Mouse (Mus musculus) hindbrain, embryonic 14.5 days (tissue): ENCODE measurements around the gene Tmtc1. TPM values are rescaled to one million over a fixed set of nuclear protein-coding genes. Genes with fewer than 3 reads are reported as not detected.
A peak's percentile ranks its signal among the peaks of the same experiment; 100 is the strongest.

Source experiments
- ATAC-seq: fragments of 200-750 bp; cut with Nextera tagmentation; 2 replicates; pipeline ENCODE4 v1.8.0; 2017; ENCODE audit warnings: moderate number of reproducible peaks, mild to moderate bottlenecking, moderate TSS enrichment, moderate library complexity; ENCODE audit not compliant: low FRiP score
- DNase-seq: peaks from one replicate; pipeline ENCODE4 v3.0.0-alpha.2; 2015; ENCODE audit warnings: low spot score
- H3K27ac ChIP-seq: fragments of 300-500 bp; sonication (generic); 2 replicates; pipeline ENCODE4 v1.5.1; 2014; ENCODE audit warnings: mild to moderate bottlenecking, moderate library complexity
- H3K27me3 ChIP-seq: fragments of 300-500 bp; sonication (generic); 2 replicates; pipeline ENCODE4 v1.6.1; 2014; ENCODE audit warnings: mild to moderate bottlenecking, low read length, mixed read lengths; ENCODE audit not compliant: control insufficient read depth, insufficient read depth
- H3K36me3 ChIP-seq: fragments of 300-500 bp; sonication (generic); replicated peaks from 2 replicates; pipeline ENCODE4 v1.6.1; 2014; ENCODE audit not compliant: control insufficient read depth, insufficient read depth
- H3K4me1 ChIP-seq: fragments of 300-500 bp; sonication (generic); replicated peaks from 2 replicates; pipeline ENCODE4 v1.6.1; 2014; ENCODE audit warnings: antibody characterized with exemption, low read length, mixed read lengths; ENCODE audit not compliant: control insufficient read depth, insufficient read depth
- H3K4me2 ChIP-seq: fragments of 300-500 bp; sonication (generic); replicated peaks from 2 replicates; pipeline ENCODE4 v1.6.1; 2014; ENCODE audit warnings: mild to moderate bottlenecking, moderate library complexity
- H3K4me3 ChIP-seq: fragments of 300-500 bp; sonication (generic); replicated peaks from 2 replicates; pipeline ENCODE4 v1.5.1; 2014; ENCODE audit warnings: mild to moderate bottlenecking, low read length
- H3K9ac ChIP-seq: fragments of 300-500 bp; sonication (generic); 2 replicates; pipeline ENCODE4 v1.6.1; 2014
- H3K9me3 ChIP-seq: fragments of 300-500 bp; sonication (generic); 2 replicates; pipeline ENCODE4 v1.6.1; 2016; ENCODE audit warnings: low read length; ENCODE audit not compliant: control insufficient read depth
- WGBS: fragments of 180-500 bp; shearing (Covaris S2); extraction: QIAGEN DNeasy Blood & Tissue Kit; methylation state at CpG from one replicate; pipeline ENCODE4 v1.1.7; 2014; 5-methylcytosine and 5-hydroxymethylcytosine counted together
- polyA plus RNA-seq: library from polyadenylated mRNA; unstranded; fragments of >200 nt; fragmentation: Nextera tagmentation; extraction: Ambion mirVana; gene quantifications from 2 replicates; pipeline ENCODE4 v1.2.1, GENCODE M21; 2014

Gene Tmtc1
- 5.3 and 6.0 TPM in 2 replicates for polyA plus RNA-seq

- Histone ChIP-seq H3K4me3 (peak within 1 kb of the TSS; percentile 64), H3K4me1 (peaks cover 14% of the 10 kb centered on the region), H3K27me3 (peaks cover 16% of the 10 kb centered on the region; the same call in 1 of the 2 replicates), H3K9me3 (no peaks in the 10 kb centered on the region), H3K9ac (peak within 1 kb of the TSS; percentile 77), H3K36me3 (no peaks in the 10 kb centered on the region), H3K4me2 (peak within 1 kb of the TSS; percentile 91), H3K27ac (peak within 1 kb of the TSS; percentile 70)
- under 1% methylated on average over 97 of the region's 99 CpGs for WGBS
- ATAC-seq (peak; percentile 85), DNase-seq (peak; percentile 75)
Measured at GRCm38 (mm10) chr6:148443726-148444701, at the start of gene Tmtc1. TSS of gene Tmtc1 (minus strand) at chr6:148444389.

GRCm38 (mm10) chr6:148491849-148492248 lies 47.7 kb upstream of the Tmtc1 start:
- H3K4me2 ChIP-seq, result no peak overlapping the region
- no peak for ATAC-seq
- no peak overlapping the region for H3K9ac ChIP-seq
- H3K27ac ChIP-seq, result no peak overlapping the region
- DNase-seq, result no peak
- no peaks in the 10 kb centered on the region for H3K27me3 ChIP-seq
- no peaks in the 10 kb centered on the region for H3K9me3 ChIP-seq
- H3K36me3 ChIP-seq, result no peaks in the 10 kb centered on the region
- H3K4me3 ChIP-seq, result no peak overlapping the region
- no peaks in the 10 kb centered on the region for H3K4me1 ChIP-seq
- WGBS, result 82% methylated on average over 5 of the region's 5 CpGs

- Histone ChIP-seq H3K4me3 (no peak overlapping the region), H3K27ac (no peak overlapping the region), H3K4me2 (no peak overlapping the region), H3K4me1 (no peaks in the 10 kb centered on the region), H3K36me3 (no peaks in the 10 kb centered on the region), H3K27me3 (no peaks in the 10 kb centered on the region), H3K9ac (no peak overlapping the region), H3K9me3 (no peaks in the 10 kb centered on the region)
- ATAC-seq (no peak), DNase-seq (no peak)
- WGBS, result 77% methylated on average over 3 of the region's 3 CpGs
Measured at GRCm38 (mm10) chr6:148486756-148487155, 42.6 kb upstream of the Tmtc1 start.

GRCm38 (mm10) chr6:148481894-148482293 lies 37.7 kb upstream of the Tmtc1 start:
- Histone ChIP-seq H3K4me3 (no peak overlapping the region), H3K4me2 (no peak overlapping the region), H3K27ac (no peak overlapping the region), H3K4me1 (no peaks in the 10 kb centered on the region), H3K27me3 (no peaks in the 10 kb centered on the region), H3K36me3 (no peaks in the 10 kb centered on the region), H3K9me3 (no peaks in the 10 kb centered on the region), H3K9ac (no peak overlapping the region)
- no peak for ATAC-seq
- no peak for DNase-seq

GRCm38 (mm10) chr6:148479671-148480237 lies 35.6 kb upstream of the Tmtc1 start:
- Histone ChIP-seq H3K4me3 (no peak overlapping the region), H3K4me2 (no peak overlapping the region), H3K9me3 (no peaks in the 10 kb centered on the region), H3K27me3 (no peaks in the 10 kb centered on the region), H3K36me3 (no peaks in the 10 kb centered on the region), H3K4me1 (no peaks in the 10 kb centered on the region), H3K27ac (no peak overlapping the region), H3K9ac (no peak overlapping the region)
- 76% methylated on average over 2 of the region's 2 CpGs for WGBS
- ATAC-seq, result 0 out of 2 replicates have a peak, but pooled peaks have one; percentile 31
- DNase-seq, result no peak

GRCm38 (mm10) chr6:148478350-148478749 lies 34.2 kb upstream of the Tmtc1 start:
- Histone ChIP-seq H3K36me3 (no peaks in the 10 kb centered on the region), H3K4me2 (no peak overlapping the region), H3K9ac (no peak overlapping the region), H3K9me3 (no peaks in the 10 kb centered on the region), H3K27ac (no peak overlapping the region), H3K4me1 (no peaks in the 10 kb centered on the region), H3K27me3 (no peaks in the 10 kb centered on the region), H3K4me3 (no peak overlapping the region)
- ATAC-seq, result no peak
- no peak for DNase-seq
- WGBS, result 71% methylated on average over 6 of the region's 6 CpGs

GRCm38 (mm10) chr6:148472289-148472688 lies 28.1 kb upstream of the Tmtc1 start:
- WGBS, result 96% methylated on average over 3 of the region's 3 CpGs
- DNase-seq, result no peak
- ATAC-seq, result no peak

GRCm38 (mm10) chr6:148467924-148468389 lies 23.8 kb upstream of the Tmtc1 start:
- DNase-seq, result no peak
- no peaks in the 10 kb centered on the region for H3K27me3 ChIP-seq
- H3K4me2 ChIP-seq, result no peak overlapping the region
- no peak overlapping the region for H3K9ac ChIP-seq
- H3K36me3 ChIP-seq, result no peaks in the 10 kb centered on the region
- no peak for ATAC-seq
- 49% methylated on average over 2 of the region's 2 CpGs for WGBS
- no peaks in the 10 kb centered on the region for H3K4me1 ChIP-seq
- H3K27ac ChIP-seq, result no peak overlapping the region
- no peak overlapping the region for H3K4me3 ChIP-seq
- no peaks in the 10 kb centered on the region for H3K9me3 ChIP-seq

More at GRCm38 (mm10) chr6:148472289-148472688, 28.1 kb upstream of the Tmtc1 start:
- no peak overlapping the region for H3K9ac ChIP-seq
- no peak overlapping the region for H3K4me2 ChIP-seq
- no peaks in the 10 kb centered on the region for H3K27me3 ChIP-seq
- no peaks in the 10 kb centered on the region for H3K4me1 ChIP-seq
- H3K36me3 ChIP-seq, result no peaks in the 10 kb centered on the region
- no peaks in the 10 kb centered on the region for H3K9me3 ChIP-seq
- no peak overlapping the region for H3K27ac ChIP-seq
- no peak overlapping the region for H3K4me3 ChIP-seq

- Histone ChIP-seq H3K36me3 (no peaks in the 10 kb centered on the region), H3K27ac (no peak overlapping the region), H3K4me2 (no peak overlapping the region), H3K27me3 (no peaks in the 10 kb centered on the region), H3K4me1 (no peaks in the 10 kb centered on the region), H3K9ac (no peak overlapping the region), H3K9me3 (no peaks in the 10 kb centered on the region), H3K4me3 (no peak overlapping the region)
- WGBS, result 28% methylated on average over 3 of the region's 3 CpGs
- DNase-seq, result no peak
- peak; percentile 51; the same call in 1 of the 2 replicates for ATAC-seq
Measured at GRCm38 (mm10) chr6:148467170-148467921, 23.2 kb upstream of the Tmtc1 start.
